Mouse (Mus musculus) erythroblast, embryonic 14.5 days (primary cell): Measurements from ENCODE around the gene 1700009N14Rik. TPM values are rescaled to one million over a fixed set of nuclear protein-coding genes. Genes with fewer than 3 reads are reported as not detected.

ENCODE experiments used
- H3K27me3 ChIP-seq: 2 replicates; pipeline ENCODE4 v1.6.1; 2012; ENCODE audit warnings: inconsistent platforms; ENCODE audit not compliant: control insufficient read depth
- H3K36me3 ChIP-seq: 2 replicates; pipeline ENCODE4 v1.6.1; 2012; ENCODE audit warnings: mild to moderate bottlenecking, inconsistent platforms; ENCODE audit not compliant: control insufficient read depth
- H3K4me1 ChIP-seq: 2 replicates; pipeline ENCODE4 v1.6.1; 2012; ENCODE audit warnings: inconsistent platforms; ENCODE audit not compliant: control insufficient read depth
- H3K4me3 ChIP-seq: replicated peaks from 2 replicates; pipeline ENCODE3; 2012; ENCODE audit warnings: moderate library complexity, mild to moderate bottlenecking, inconsistent platforms
- H3K9me3 ChIP-seq: 2 replicates; pipeline ENCODE4 v1.6.1; 2012; ENCODE audit warnings: low read length, inconsistent platforms, mixed read lengths; ENCODE audit not compliant: control insufficient read depth
- GATA1 ChIP-seq: IDR thresholded peaks from 2 replicates; pipeline ENCODE4 v1.6.1; 2012; ENCODE audit warnings: low read length, inconsistent platforms, mixed read lengths
- TAL1 ChIP-seq: IDR thresholded peaks from 3 replicates; pipeline ENCODE4 v1.6.1; 2012; ENCODE audit warnings: low read length, inconsistent platforms, mixed read lengths
- polyA plus RNA-seq: library from polyadenylated mRNA; stranded (reverse); fragments of >175 nt; gene quantifications from 2 replicates; pipeline ENCODE4 v1.2.3, GENCODE M21; 2012

Gene 1700009N14Rik
- not detected in 2 replicates for polyA plus RNA-seq

- H3K9me3 ChIP-seq: peaks cover 3% of the 10 kb centered on the region
- no peaks in the 10 kb centered on the region for H3K4me1 ChIP-seq
- H3K36me3 ChIP-seq: no peaks in the 10 kb centered on the region
- H3K27me3 ChIP-seq: no peaks in the 10 kb centered on the region
- no peak within 1 kb of the TSS for H3K4me3 ChIP-seq
- TF ChIP-seq GATA1 (no peak), TAL1 (no peak)
Observed at GRCm38 (mm10) chr4:39450069-39450468, at the start of gene 1700009N14Rik. TSS of gene 1700009N14Rik (plus strand) at chr4:39450295.

- no peaks in the 10 kb centered on the region for H3K27me3 ChIP-seq
- no peaks in the 10 kb centered on the region for H3K36me3 ChIP-seq
- TF ChIP-seq GATA1 (no peak), TAL1 (no peak)
- no peaks in the 10 kb centered on the region for H3K4me1 ChIP-seq
- H3K9me3 ChIP-seq: no peaks in the 10 kb centered on the region
- H3K4me3 ChIP-seq: no peak overlapping the region
Observed at GRCm38 (mm10) chr4:39437870-39438367, 12.2 kb upstream of the 1700009N14Rik start.

- Histone ChIP-seq H3K27me3 (no peaks in the 10 kb centered on the region), H3K36me3 (no peaks in the 10 kb centered on the region), H3K4me1 (no peaks in the 10 kb centered on the region), H3K4me3 (no peak overlapping the region), H3K9me3 (no peaks in the 10 kb centered on the region)
- TF ChIP-seq TAL1: no peak
- no peak for TF ChIP-seq GATA1
Observed at GRCm38 (mm10) chr4:39474291-39474690, 24.2 kb downstream of the 1700009N14Rik start.

- no peaks in the 10 kb centered on the region for H3K4me1 ChIP-seq
- H3K36me3 ChIP-seq: no peaks in the 10 kb centered on the region
- H3K4me3 ChIP-seq: no peak overlapping the region
- H3K27me3 ChIP-seq: no peaks in the 10 kb centered on the region
- H3K9me3 ChIP-seq: no peaks in the 10 kb centered on the region; the same call in 1 of the 2 replicates
- no peak for TF ChIP-seq TAL1
- TF ChIP-seq GATA1: no peak
Observed at GRCm38 (mm10) chr4:39486393-39486792, 36.3 kb downstream of the 1700009N14Rik start.

GRCm38 (mm10) chr4:39493596-39493995, 43.5 kb downstream of the 1700009N14Rik start:
- H3K36me3 ChIP-seq: no peaks in the 10 kb centered on the region
- no peak overlapping the region for H3K4me3 ChIP-seq
- H3K4me1 ChIP-seq: no peaks in the 10 kb centered on the region
- no peaks in the 10 kb centered on the region for H3K27me3 ChIP-seq
- H3K9me3 ChIP-seq: no peaks in the 10 kb centered on the region
- TF ChIP-seq GATA1: no peak

GRCm38 (mm10) chr4:39495875-39496274, 45.8 kb downstream of the 1700009N14Rik start:
- Histone ChIP-seq H3K36me3 (no peaks in the 10 kb centered on the region), H3K4me1 (no peaks in the 10 kb centered on the region), H3K4me3 (no peak overlapping the region), H3K9me3 (no peaks in the 10 kb centered on the region), H3K27me3 (no peaks in the 10 kb centered on the region)
- TF ChIP-seq TAL1 (no peak), GATA1 (no peak)
